Mouse (Mus musculus): ENCODE data around the gene Tbc1d2.

- no peak for TF ChIP-seq EP300 (optimal IDR thresholded peaks at IDR 0.05)
- TF ChIP-seq CTCF (IDR thresholded peaks at IDR 0.05; ENCODE audit: low read depth), result no peak
Measured at GRCm38 (mm10) chr4:46569671-46570070, 80.3 kb downstream of the Tbc1d2 start.
